Mouse (Mus musculus) MEL (cell line): Measurements from ENCODE around the gene Tmem82.

Experiments
- CHD1 ChIP-seq: IDR thresholded peaks from 2 replicates; pipeline ENCODE4 v1.6.1; 2012; ENCODE audit warnings: low read depth, mild to moderate bottlenecking, inconsistent platforms, low read length, improper control_type of control experiment
- CTCF ChIP-seq, 3 experiments: IDR thresholded peaks in 2 of 3; conservative IDR thresholded peaks in 1 of 3; 2 replicates each; pipeline ENCODE4 v1.5.1; 2011 to 2012; ENCODE audit warnings: low read length in 3 of 3, low read depth in 2 of 3, mild to moderate bottlenecking in 2 of 3, improper control_type of control experiment in 1 of 3, inconsistent platforms in 1 of 3, mixed read lengths in 1 of 3, moderate library complexity in 1 of 3; ENCODE audit not compliant: control insufficient read depth in 1 of 3, insufficient read depth in 1 of 3, poor library complexity in 1 of 3, severe bottlenecking in 1 of 3
- MEF2A ChIP-seq: IDR thresholded peaks from 2 replicates; pipeline ENCODE4 v1.6.1; 2014; ENCODE audit warnings: low read depth, mild to moderate bottlenecking, inconsistent platforms, low read length, improper control_type of control experiment; ENCODE audit not compliant: poor library complexity, insufficient replicate concordance, severe bottlenecking; ENCODE audit errors: extremely low read depth
- MXI1 ChIP-seq: IDR thresholded peaks from 2 replicates; pipeline ENCODE4 v1.6.1; 2011; ENCODE audit warnings: mild to moderate bottlenecking, low read depth, low read length, improper control_type of control experiment
- NRF1 ChIP-seq: IDR thresholded peaks from 2 replicates; pipeline ENCODE4 v1.6.1; 2014; ENCODE audit warnings: low read depth, mild to moderate bottlenecking, inconsistent platforms, low read length, improper control_type of control experiment, moderate library complexity; ENCODE audit not compliant: poor library complexity, insufficient read depth, severe bottlenecking
- POLR2A ChIP-seq, 2 experiments: IDR thresholded peaks; 2 replicates each; pipeline ENCODE4 v1.6.1; 2011 to 2012; ENCODE audit warnings: low read length in 2 of 2, mild to moderate bottlenecking in 2 of 2, control low read depth in 1 of 2, improper control_type of control experiment in 1 of 2, low read depth in 1 of 2, moderate library complexity in 1 of 2; ENCODE audit not compliant: control insufficient read depth in 1 of 2, insufficient read depth in 1 of 2, poor library complexity in 1 of 2
- POLR2AphosphoS5 ChIP-seq: IDR thresholded peaks from 2 replicates; pipeline ENCODE4 v1.6.1; 2012; ENCODE audit warnings: low read depth, borderline replicate concordance, mild to moderate bottlenecking, inconsistent platforms, low read length, moderate library complexity, mixed read lengths
- RAD21 ChIP-seq: IDR thresholded peaks from 2 replicates; pipeline ENCODE4 v1.6.1; 2011; ENCODE audit warnings: mild to moderate bottlenecking, low read depth, low read length, improper control_type of control experiment
- SIN3A ChIP-seq: IDR thresholded peaks from 2 replicates; pipeline ENCODE4 v1.6.1; 2012; ENCODE audit warnings: low read length, improper control_type of control experiment, inconsistent platforms
- TBP ChIP-seq: IDR thresholded peaks from 2 replicates; pipeline ENCODE4 v1.8.0; 2011; ENCODE audit warnings: low read depth, low read length, improper control_type of control experiment
- USF1 ChIP-seq: IDR thresholded peaks from 2 replicates; pipeline ENCODE4 v1.6.1; 2014; ENCODE audit warnings: low read depth, mild to moderate bottlenecking, inconsistent platforms, low read length, improper control_type of control experiment, moderate library complexity

GRCm38 (mm10) chr4:141583919-141584318 is 34.5 kb downstream of the Tmem82 start:
- TF ChIP-seq POLR2A (IDR thresholded peaks at IDR 0.05; ENCODE audit: control insufficient read depth in 1 of 2, insufficient read depth in 1 of 2, low read depth in 1 of 2, low read length in 2 of 2, poor library complexity in 1 of 2), result no peak
- TF ChIP-seq MEF2A, result no peak
- no peak for TF ChIP-seq TBP
- no peak for TF ChIP-seq MXI1
- TF ChIP-seq RAD21, result no peak
- TF ChIP-seq CTCF (IDR thresholded peaks at IDR 0.05 in 2 of 3, conservative IDR thresholded peaks at IDR 0.05 in 1 of 3; ENCODE audit: control insufficient read depth in 1 of 3, insufficient read depth in 1 of 3, low read depth in 2 of 3, low read length in 3 of 3, poor library complexity in 1 of 3, severe bottlenecking in 1 of 3), result no peak
- no peak for TF ChIP-seq SIN3A
- no peak for TF ChIP-seq POLR2AphosphoS5
- TF ChIP-seq USF1, result no peak
- no peak for TF ChIP-seq CHD1
- TF ChIP-seq NRF1, result no peak
